Mouse (Mus musculus): ENCODE results near the gene Slc25a30.

- TF ChIP-seq SIN3A (IDR thresholded peaks at IDR 0.05; ENCODE audit: low read length), result no peak
- no peak for TF ChIP-seq POLR2A (IDR thresholded peaks at IDR 0.05; ENCODE audit: low read depth, low read length)
- TF ChIP-seq CTCF (conservative IDR thresholded peaks at IDR 0.05 in 1 of 2, IDR thresholded peaks at IDR 0.05 in 1 of 2; ENCODE audit: low read depth in 2 of 2, low read length in 2 of 2), result no peak
- TF ChIP-seq E2F4 (IDR thresholded peaks at IDR 0.05; ENCODE audit: insufficient replicate concordance, low read depth, low read length), result no peak
- TF ChIP-seq POLR2AphosphoS2 (IDR thresholded peaks at IDR 0.05; ENCODE audit: low read depth, low read length), result no peak
- no peak for TF ChIP-seq ZMIZ1 (IDR thresholded peaks at IDR 0.05; ENCODE audit: low read depth, low read length)
- TF ChIP-seq TBP (conservative IDR thresholded peaks at IDR 0.05; ENCODE audit: low read depth, low read length), result no peak
- no peak for TF ChIP-seq ETS1 (conservative IDR thresholded peaks at IDR 0.05; ENCODE audit: low read depth, low read length)
- no peak for TF ChIP-seq ELF1 (IDR thresholded peaks at IDR 0.05; ENCODE audit: low read depth, low read length)
- no peak for TF ChIP-seq ZNF384 (IDR thresholded peaks at IDR 0.05; ENCODE audit: low read depth, low read length)
- no peak for TF ChIP-seq RCOR1 (conservative IDR thresholded peaks at IDR 0.05; ENCODE audit: low read depth, low read length)
- no peak for TF ChIP-seq BHLHE40 (IDR thresholded peaks at IDR 0.05; ENCODE audit: low read depth, low read length)
- TF ChIP-seq TCF12 (IDR thresholded peaks at IDR 0.05; ENCODE audit: low read depth, low read length), result no peak
Measured at GRCm38 (mm10) chr14:75794726-75795125, 7.9 kb upstream of the Slc25a30 start.
